Mouse (Mus musculus) ES-Bruce4 (cell line): ENCODE measurements around the gene Pnpla7. TPM values are rescaled to one million over a fixed set of nuclear protein-coding genes. Genes with fewer than 3 reads are reported as not detected.
A peak's percentile ranks its signal among the peaks of the same experiment; 100 is the strongest.
"Not testable (repeated sequence)": the region's sequence is repeated elsewhere in the genome, so short reads cannot be mapped to it uniquely, and the experiment has no call there.

Source experiments
- H3K27ac ChIP-seq: 2 replicates; pipeline ENCODE4 v1.5.1; 2012; ENCODE audit warnings: low read length, inconsistent platforms; ENCODE audit not compliant: insufficient read depth
- H3K27me3 ChIP-seq: 2 replicates; pipeline ENCODE4 v1.6.1; 2012; ENCODE audit warnings: mild to moderate bottlenecking, low read length, inconsistent platforms; ENCODE audit not compliant: control insufficient read depth, poor library complexity, insufficient read depth, severe bottlenecking
- H3K36me3 ChIP-seq: 2 replicates; pipeline ENCODE4 v1.6.1; 2012; ENCODE audit warnings: inconsistent platforms, mild to moderate bottlenecking, low read length, moderate library complexity; ENCODE audit not compliant: control insufficient read depth, poor library complexity, insufficient read depth, severe bottlenecking
- H3K4me1 ChIP-seq: one replicate; pipeline ENCODE4 v1.8.1; 2011; ENCODE audit warnings: low read length; ENCODE audit not compliant: control insufficient read depth, insufficient read depth
- H3K4me3 ChIP-seq: 2 replicates; pipeline ENCODE4 v1.5.1; 2011; ENCODE audit warnings: low read depth, mild to moderate bottlenecking, low read length
- H3K9ac ChIP-seq: 2 replicates; pipeline ENCODE4 v1.6.1; 2012; ENCODE audit warnings: low read depth, mild to moderate bottlenecking, inconsistent platforms; ENCODE audit not compliant: poor library complexity, severe bottlenecking
- H3K9me3 ChIP-seq: replicated peaks from 2 replicates; pipeline ENCODE4 v1.6.1; 2012; ENCODE audit warnings: mild to moderate bottlenecking, low read length, inconsistent platforms; ENCODE audit not compliant: control insufficient read depth, poor library complexity, insufficient read depth, severe bottlenecking
- CTCF ChIP-seq: IDR thresholded peaks from one replicate; pipeline ENCODE4 v1.8.1; 2011; ENCODE audit warnings: low read depth, low read length
- EP300 ChIP-seq: IDR thresholded peaks from 2 replicates; pipeline ENCODE4 v1.6.1; 2011; ENCODE audit warnings: low read depth, low read length; ENCODE audit not compliant: insufficient read depth
- POLR2A ChIP-seq: IDR thresholded peaks from one replicate; pipeline ENCODE4 v1.8.1; 2011; ENCODE audit warnings: low read length; ENCODE audit not compliant: insufficient read depth
- polyA plus RNA-seq: library from polyadenylated mRNA; stranded (reverse); fragments of >200 nt; gene quantifications from 2 replicates; pipeline ENCODE4 v1.2.4, GENCODE M21; 2011; ENCODE audit warnings: low read depth; ENCODE audit not compliant: missing spikeins, insufficient read depth, insufficient read length

Gene Pnpla7
- polyA plus RNA-seq, 1 experiment = 20.1 TPM

- TF ChIP-seq POLR2A (no peak), EP300 (no peak), CTCF (no peak)
- Histone ChIP-seq H3K4me3 (peak overlapping the region; percentile 87), H3K27ac (no peak overlapping the region), H3K4me1 (no peaks in the 10 kb centered on the region), H3K9ac (peak overlapping the region; percentile 72), H3K27me3 (no peaks in the 10 kb centered on the region), H3K36me3 (no peaks in the 10 kb centered on the region), H3K9me3 (no peaks in the 10 kb centered on the region)
Measured at GRCm38 (mm10) chr2:24934441-24934963, 41.3 kb upstream of the Pnpla7 start.

GRCm38 (mm10) chr2:24935057-24935796, 40.6 kb upstream of the Pnpla7 start, which contains the start of gene Arrdc1:
Gene Arrdc1, minus strand, starts transcription at chr2:24935252.
- Histone ChIP-seq H3K27me3 (no peaks in the 10 kb centered on the region), H3K4me1 (no peaks in the 10 kb centered on the region), H3K27ac (peak within 1 kb of the TSS; percentile 57), H3K4me3 (peak within 1 kb of the TSS; percentile 87), H3K9me3 (no peaks in the 10 kb centered on the region), H3K36me3 (no peaks in the 10 kb centered on the region), H3K9ac (peak within 1 kb of the TSS; percentile 72)
- no peak for TF ChIP-seq CTCF
- peak; percentile 97 for TF ChIP-seq POLR2A
- TF ChIP-seq EP300 = peak; percentile 5; the same call in 1 of the 2 replicates

GRCm38 (mm10) chr2:24942092-24942491, 33.7 kb upstream of the Pnpla7 start:
- Histone ChIP-seq H3K9me3 (no peaks in the 10 kb centered on the region), H3K9ac (no peak overlapping the region), H3K4me1 (no peaks in the 10 kb centered on the region), H3K27ac (no peak overlapping the region), H3K36me3 (no peaks in the 10 kb centered on the region), H3K27me3 (no peaks in the 10 kb centered on the region), H3K4me3 (no peak overlapping the region)
- no peak for TF ChIP-seq CTCF
- no peak for TF ChIP-seq POLR2A
- TF ChIP-seq EP300 = no peak

- not testable (repeated sequence) for H3K27me3 ChIP-seq, H3K4me1 ChIP-seq, H3K9ac ChIP-seq
Measured at GRCm38 (mm10) chr2:24944304-24944703, 31.5 kb upstream of the Pnpla7 start.

GRCm38 (mm10) chr2:24949421-24950188, 26.2 kb upstream of the Pnpla7 start, which contains the start of gene Zmynd19:
Gene Zmynd19, plus strand, starts transcription at chr2:24949792.
- Histone ChIP-seq H3K27ac (peak within 1 kb of the TSS; percentile 41; the same call in 1 of the 2 replicates), H3K9me3 (no peaks in the 10 kb centered on the region), H3K36me3 (peaks cover 30% of the 10 kb centered on the region), H3K4me1 (no peaks in the 10 kb centered on the region), H3K4me3 (peak within 1 kb of the TSS; percentile 93), H3K27me3 (no peaks in the 10 kb centered on the region), H3K9ac (peak within 1 kb of the TSS; percentile 95)
- TF ChIP-seq CTCF = no peak
- peak; percentile 96 for TF ChIP-seq POLR2A

More at GRCm38 (mm10) chr2:24944304-24944703, 31.5 kb upstream of the Pnpla7 start:
- H3K9me3 ChIP-seq, H3K4me3 ChIP-seq, H3K36me3 ChIP-seq, H3K27ac ChIP-seq: not testable (repeated sequence)

GRCm38 (mm10) chr2:24950189-24950535, 25.7 kb upstream of the Pnpla7 start:
- Histone ChIP-seq H3K27me3 (no peaks in the 10 kb centered on the region), H3K4me1 (no peaks in the 10 kb centered on the region), H3K9me3 (no peaks in the 10 kb centered on the region), H3K27ac (no peak overlapping the region), H3K36me3 (peaks cover 36% of the 10 kb centered on the region), H3K4me3 (peak overlapping the region; percentile 93), H3K9ac (peak overlapping the region; percentile 95)
- TF ChIP-seq CTCF (no peak), POLR2A (no peak), EP300 (no peak)
